Mouse (Mus musculus) thymus, adult 2 months (tissue): ENCODE data around the gene Cog3. TPM values are rescaled to one million over a fixed set of nuclear protein-coding genes. Genes with fewer than 3 reads are reported as not detected.

Experiments used
- DNase-seq: peaks from one replicate; pipeline ENCODE4 v3.0.0; 2021
- H3K27ac ChIP-seq: fragments of 200-500 bp; 2 replicates; pipeline ENCODE4 v1.5.1; 2012; ENCODE audit warnings: low read length, control low read depth; ENCODE audit not compliant: control insufficient read depth, insufficient read depth
- H3K27me3 ChIP-seq: fragments of 200-500 bp; 2 replicates; pipeline ENCODE4 v1.6.1; 2012; ENCODE audit warnings: mild to moderate bottlenecking, low read length, moderate library complexity, mixed read lengths; ENCODE audit not compliant: control insufficient read depth, insufficient read depth
- H3K36me3 ChIP-seq: fragments of 200-500 bp; 2 replicates; pipeline ENCODE4 v1.6.1; 2012; ENCODE audit warnings: mild to moderate bottlenecking, low read length, moderate library complexity; ENCODE audit not compliant: control insufficient read depth, insufficient read depth
- H3K4me1 ChIP-seq: fragments of 200-500 bp; replicated peaks from 2 replicates; pipeline ENCODE4 v1.6.1; 2012; ENCODE audit warnings: low read length; ENCODE audit not compliant: control insufficient read depth, insufficient read depth
- H3K4me3 ChIP-seq: fragments of 200-500 bp; 2 replicates; pipeline ENCODE4 v1.5.1; 2012; ENCODE audit warnings: mild to moderate bottlenecking, low read length, control low read depth, moderate library complexity; ENCODE audit not compliant: control insufficient read depth, insufficient read depth
- CTCF ChIP-seq: fragments of 200-500 bp; IDR thresholded peaks from 2 replicates; pipeline ENCODE4 v1.5.1; 2012; ENCODE audit warnings: mild to moderate bottlenecking, control low read depth, low read length, moderate library complexity, borderline replicate concordance; ENCODE audit not compliant: control insufficient read depth, poor library complexity, insufficient read depth; ENCODE audit errors: extremely low read depth
- POLR2A ChIP-seq: fragments of 200-500 bp; IDR thresholded peaks from 2 replicates; pipeline ENCODE4 v1.6.1; 2012; ENCODE audit warnings: mild to moderate bottlenecking, low read length, control low read depth, moderate library complexity; ENCODE audit not compliant: control insufficient read depth, poor library complexity, insufficient read depth; ENCODE audit errors: extremely low read depth
- WGBS: fragments of 180-500 bp; shearing (Covaris S2); methylation state at CpG from one replicate; pipeline ENCODE4 v1.1.7; 2018; 5-methylcytosine and 5-hydroxymethylcytosine counted together
- polyA plus RNA-seq: library from polyadenylated mRNA; depleted of rRNA; stranded (reverse); fragments of >200 nt; gene quantifications from 2 replicates; pipeline ENCODE4 v1.2.3, GENCODE M21; 2012

The Cog3 gene
- polyA plus RNA-seq, 1 experiment = 16.2 TPM

DNA sequence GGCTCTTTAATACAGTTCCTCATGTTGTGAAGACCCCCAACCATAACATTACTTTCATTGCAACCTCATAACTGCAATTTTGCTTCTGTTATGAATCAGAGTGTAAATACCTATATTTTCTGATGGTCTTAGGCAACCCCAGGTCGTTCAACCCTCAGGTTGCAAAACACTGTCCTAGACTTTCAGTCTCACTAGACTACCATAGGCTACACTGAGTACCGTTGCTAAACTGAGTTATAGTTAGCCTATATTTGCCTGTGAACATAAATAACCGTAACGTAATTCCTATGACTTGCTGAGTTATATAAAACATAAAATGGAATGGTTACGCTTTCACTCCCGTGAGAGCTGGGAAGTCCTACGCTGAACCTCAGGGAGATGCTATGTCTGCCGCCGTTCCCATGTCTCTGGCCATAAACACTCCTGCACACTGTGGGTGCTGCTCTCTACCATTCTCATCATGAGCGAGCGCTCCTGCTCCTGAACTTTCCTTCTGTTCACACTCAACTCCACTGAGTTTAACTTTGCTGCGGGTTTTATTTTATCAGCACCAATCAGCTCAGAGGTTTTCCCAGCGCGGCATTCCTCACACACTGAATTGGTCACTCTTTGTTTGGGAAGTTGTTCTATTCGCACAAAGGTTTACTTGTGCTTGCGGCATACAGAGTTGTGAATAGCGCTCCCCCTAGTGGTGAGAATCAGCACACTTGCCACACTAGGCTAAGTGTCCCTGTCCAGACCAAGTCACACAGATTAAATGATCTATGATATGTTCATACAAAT, 13.4 kb upstream of the Cog3 start:
- peak; percentile 67 for DNase-seq
- 71% methylated on average over 17 of the region's 17 CpGs for WGBS
- Histone ChIP-seq H3K4me3 (no peak overlapping the region), H3K4me1 (peaks cover 9% of the 10 kb centered on the region), H3K27me3 (no peaks in the 10 kb centered on the region), H3K27ac (no peak overlapping the region), H3K36me3 (peaks cover 8% of the 10 kb centered on the region)
- TF ChIP-seq CTCF = no peak
- no peak for TF ChIP-seq POLR2A

DNA sequence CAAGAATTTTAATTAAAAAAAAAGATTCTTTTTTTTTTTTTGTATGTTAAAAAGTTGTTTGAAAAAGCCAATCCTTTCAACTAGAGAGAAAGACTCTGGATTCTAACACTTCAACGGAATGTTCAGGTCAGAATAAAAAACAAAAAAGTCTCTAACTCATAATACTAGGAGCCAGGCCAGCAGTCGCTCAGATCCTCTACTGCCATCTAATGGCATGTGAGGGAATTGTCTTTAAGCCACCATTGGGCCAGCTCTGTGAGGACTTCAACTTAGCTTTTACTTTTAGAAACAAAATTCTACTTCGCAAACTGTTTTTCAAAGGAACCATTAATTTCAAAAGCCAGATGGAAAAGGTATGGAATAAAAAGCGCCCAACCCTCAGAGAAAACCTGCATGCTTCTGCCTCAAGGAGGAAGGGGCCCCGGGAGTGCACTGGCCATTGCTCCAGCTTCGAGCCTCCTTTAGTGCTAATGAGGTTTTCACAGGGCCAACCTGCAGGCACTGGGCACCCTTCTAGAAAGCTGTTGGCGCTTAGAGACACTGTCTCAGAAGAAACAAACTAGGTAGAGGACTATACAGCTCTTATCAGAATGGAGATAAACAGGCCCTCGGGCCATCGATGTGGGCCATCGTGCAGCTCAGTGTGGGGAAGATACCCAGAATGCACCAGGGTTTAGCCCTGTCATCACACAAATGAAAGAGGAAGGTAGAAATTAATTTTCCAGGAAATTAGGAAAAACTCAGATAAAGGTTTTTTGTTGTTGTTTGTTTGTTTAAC, 6.9 kb upstream of the Cog3 start:
- H3K4me3 ChIP-seq = no peak overlapping the region
- H3K27ac ChIP-seq = no peak overlapping the region
- 70% methylated on average over 10 of the region's 10 CpGs for whole genome bisulfite sequencing
- no peaks in the 10 kb centered on the region for H3K4me1 ChIP-seq
- H3K27me3 ChIP-seq = no peaks in the 10 kb centered on the region
- peak; percentile 47 for DNase-seq
- peaks cover 3% of the 10 kb centered on the region for H3K36me3 ChIP-seq
- TF ChIP-seq CTCF = no peak
- no peak for TF ChIP-seq POLR2A

DNA sequence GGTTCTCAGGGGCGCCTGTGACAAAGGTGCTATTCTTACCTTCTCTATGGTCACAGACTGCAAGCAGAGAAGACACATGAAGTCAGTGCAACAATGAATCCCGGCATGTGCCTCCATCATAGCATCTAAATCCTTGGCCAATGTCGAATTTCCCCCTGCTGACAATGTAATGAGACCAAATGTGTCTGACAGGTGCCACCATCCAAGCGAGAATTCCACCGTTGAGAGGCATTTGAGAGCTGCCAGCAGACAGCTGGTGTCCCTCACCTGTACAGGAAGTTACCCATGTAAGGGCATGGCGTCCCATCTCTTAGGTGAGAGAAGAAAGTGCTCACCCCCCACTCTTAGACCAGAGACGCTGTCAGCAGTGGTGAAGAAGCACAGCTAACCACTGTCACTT, 4.1 kb upstream of the Cog3 start:
- TF ChIP-seq POLR2A = no peak
- TF ChIP-seq CTCF = no peak
- Histone ChIP-seq H3K27me3 (no peaks in the 10 kb centered on the region), H3K27ac (no peak overlapping the region), H3K36me3 (no peaks in the 10 kb centered on the region), H3K4me3 (no peak overlapping the region), H3K4me1 (no peaks in the 10 kb centered on the region)
- DNase-seq = no peak
- 84% methylated on average over 7 of the region's 7 CpGs for WGBS

DNA sequence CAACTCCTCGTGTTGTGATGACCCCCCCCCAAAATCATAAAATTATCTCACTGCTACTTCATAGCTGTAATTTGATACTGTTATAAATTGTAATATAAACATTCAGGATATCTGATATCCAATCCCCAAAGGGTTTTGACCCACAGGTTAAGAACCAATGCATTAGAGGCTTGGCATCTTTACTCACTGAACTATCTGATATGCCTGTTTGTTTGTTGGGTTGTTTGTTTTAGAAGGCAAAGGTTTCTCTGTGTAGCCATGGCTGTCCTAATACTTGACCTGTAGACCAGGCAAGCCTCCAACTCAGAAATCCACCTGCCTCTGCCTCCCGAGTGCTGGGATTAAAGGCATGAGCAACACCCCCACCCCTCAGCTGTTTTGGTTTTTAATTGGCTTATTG, 3.5 kb upstream of the Cog3 start:
- 97% methylated on average over 2 of the region's 2 CpGs for WGBS
- H3K27ac ChIP-seq = no peak overlapping the region
- H3K36me3 ChIP-seq = no peaks in the 10 kb centered on the region
- H3K4me1 ChIP-seq = peaks cover 2% of the 10 kb centered on the region; the same call in 1 of the 2 replicates
- no peaks in the 10 kb centered on the region for H3K27me3 ChIP-seq
- H3K4me3 ChIP-seq = no peak overlapping the region
- no peak for TF ChIP-seq CTCF
- TF ChIP-seq POLR2A = no peak
- DNase-seq = no peak

DNA sequence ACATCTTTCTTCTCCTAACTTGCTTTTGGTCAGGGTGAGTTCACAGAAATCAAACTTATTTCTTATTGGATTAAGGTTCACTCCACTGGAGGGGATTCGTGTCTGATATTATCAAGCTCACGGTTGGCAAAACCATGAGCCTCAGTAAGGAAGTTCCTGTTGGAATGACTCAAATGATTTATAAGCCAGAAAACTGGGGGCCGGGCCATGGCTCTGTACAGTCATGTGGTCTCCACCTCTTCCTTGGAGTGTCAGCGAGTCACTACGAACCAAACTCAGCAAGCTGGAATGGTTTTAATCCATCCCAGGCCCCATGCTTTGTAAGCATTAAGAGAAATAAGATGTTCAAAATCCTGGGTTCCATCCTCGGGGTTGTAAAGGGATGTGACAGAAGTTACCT, 2.7 kb upstream of the Cog3 start:
- no peaks in the 10 kb centered on the region for H3K27me3 ChIP-seq
- no peak for DNase-seq
- H3K4me3 ChIP-seq = no peak overlapping the region
- 76% methylated on average over 6 of the region's 6 CpGs for WGBS
- no peaks in the 10 kb centered on the region for H3K36me3 ChIP-seq
- H3K4me1 ChIP-seq = peaks cover 6% of the 10 kb centered on the region
- no peak overlapping the region for H3K27ac ChIP-seq
- TF ChIP-seq CTCF = no peak
- no peak for TF ChIP-seq POLR2A

DNA sequence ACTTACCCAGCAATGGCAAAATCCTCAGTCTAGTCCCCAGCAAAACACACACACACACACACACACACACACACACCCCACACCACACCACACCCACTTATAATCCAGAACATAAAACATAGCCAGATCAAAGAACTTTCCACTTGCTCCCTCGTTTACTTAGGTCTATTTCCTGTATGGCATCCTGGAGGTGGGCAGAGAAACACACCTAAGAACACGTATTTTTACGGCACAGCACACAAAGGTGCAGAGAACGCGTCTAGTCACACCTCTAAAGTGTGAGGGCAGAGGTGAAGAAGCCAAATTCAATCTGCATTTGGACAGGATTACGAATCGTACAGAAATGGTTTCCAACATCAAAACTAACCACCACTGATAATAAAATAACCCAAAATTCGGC, 1.1 kb downstream of the Cog3 start:
- no peak for DNase-seq
- no peaks in the 10 kb centered on the region for H3K36me3 ChIP-seq
- no peak overlapping the region for H3K27ac ChIP-seq
- TF ChIP-seq POLR2A = no peak
- no peak for TF ChIP-seq CTCF
- H3K4me1 ChIP-seq = peaks cover 6% of the 10 kb centered on the region
- WGBS = 30% methylated on average over 8 of the region's 8 CpGs
- H3K4me3 ChIP-seq = no peak overlapping the region
- H3K27me3 ChIP-seq = no peaks in the 10 kb centered on the region

DNA sequence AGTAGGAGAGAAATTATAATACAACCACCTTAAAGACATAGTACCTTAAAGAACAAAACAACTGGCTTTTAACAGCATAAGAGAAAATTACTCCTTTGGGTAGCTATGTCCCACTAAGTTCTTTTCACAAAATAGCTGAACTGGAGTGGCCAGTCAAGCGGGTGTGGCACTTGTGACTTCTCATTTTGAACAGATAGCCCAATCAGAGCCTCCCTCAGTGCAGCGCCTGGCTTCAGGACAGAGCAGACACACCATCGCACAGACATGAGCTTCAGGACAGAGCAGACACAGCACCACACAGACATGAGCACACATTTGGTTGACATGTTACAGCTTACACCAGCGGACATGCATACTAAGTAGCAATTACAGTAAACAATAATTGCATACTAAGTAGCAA, 3.3 kb downstream of the Cog3 start:
- Histone ChIP-seq H3K27me3 (no peaks in the 10 kb centered on the region), H3K4me3 (no peak overlapping the region), H3K27ac (no peak overlapping the region), H3K4me1 (peaks cover 6% of the 10 kb centered on the region), H3K36me3 (peaks cover 8% of the 10 kb centered on the region)
- no peak for DNase-seq
- WGBS = 97% methylated on average over 4 of the region's 4 CpGs
- TF ChIP-seq POLR2A = no peak
- no peak for TF ChIP-seq CTCF
